Mouse (Mus musculus): ENCODE results near the gene Lnx1.

Lnx1 gene

GRCm38 (mm10) chr5:74602371-74602770 is 100.3 kb downstream of the Lnx1 start:
- DNase-seq (ENCODE audit: low spot score) = no peak

GRCm38 (mm10) chr5:74601965-74602364 is 100.7 kb downstream of the Lnx1 start:
- DNase-seq (ENCODE audit: low spot score) = no peak

- no peak for DNase-seq (ENCODE audit: low spot score)
Observed at GRCm38 (mm10) chr5:74601171-74601570, 101.5 kb downstream of the Lnx1 start.

- DNase-seq (ENCODE audit: low spot score) = no peak
Observed at GRCm38 (mm10) chr5:74600010-74600409, 102.7 kb downstream of the Lnx1 start.

GRCm38 (mm10) chr5:74593147-74593546 is 109.6 kb downstream of the Lnx1 start:
- no peak for DNase-seq (ENCODE audit: low spot score)

- no peak for DNase-seq (ENCODE audit: low spot score)
Observed at GRCm38 (mm10) chr5:74591413-74591812, 111.3 kb downstream of the Lnx1 start.

- no peak for DNase-seq (ENCODE audit: low spot score)
Observed at GRCm38 (mm10) chr5:74589133-74589532, 113.6 kb downstream of the Lnx1 start.

GRCm38 (mm10) chr5:74571767-74572166 is 130.9 kb downstream of the Lnx1 start:
- DNase-seq (ENCODE audit: low spot score) = no peak

GRCm38 (mm10) chr5:74561151-74561550 is 141.6 kb downstream of the Lnx1 start:
- DNase-seq (ENCODE audit: low spot score) = no peak

GRCm38 (mm10) chr5:74549566-74549965 is 153.1 kb downstream of the Lnx1 start:
- no peak for DNase-seq (ENCODE audit: low spot score)

GRCm38 (mm10) chr5:74545606-74546005 is 157.1 kb downstream of the Lnx1 start:
- no peak for DNase-seq (ENCODE audit: low spot score)

Data from left cerebral cortex, adult 11 months (tissue).